Mouse (Mus musculus) heart, embryonic 14.5 days (tissue): ENCODE data around the gene Cttnbp2nl. TPM values are rescaled to one million over a fixed set of nuclear protein-coding genes. Genes with fewer than 3 reads are reported as not detected.

Source experiments
- ATAC-seq: fragments of 200-750 bp; cut with Nextera tagmentation; 2 replicates; pipeline ENCODE4 v1.8.0; 2017; ENCODE audit warnings: low read depth, moderate TSS enrichment; ENCODE audit not compliant: insufficient number of reproducible peaks, insufficient read depth, low FRiP score
- H3K27ac ChIP-seq, 2 experiments: fragments of 200-500 bp in 1 of 2; fragments of 300-500 bp in 1 of 2; sonication (generic) in 1 of 2; replicated peaks in 1 of 2; 2 replicates each; pipeline ENCODE4 v1.5.1; 2012 to 2014; ENCODE audit warnings: low read depth in 2 of 2, low read length in 2 of 2, control low read depth in 1 of 2, mild to moderate bottlenecking in 1 of 2, mixed read lengths in 1 of 2; ENCODE audit not compliant: control insufficient read depth in 1 of 2, insufficient read depth in 1 of 2
- H3K27me3 ChIP-seq: fragments of 300-500 bp; sonication (generic); 2 replicates; pipeline ENCODE4 v1.6.1; 2014; ENCODE audit warnings: mild to moderate bottlenecking, low read length, control low read depth; ENCODE audit not compliant: control insufficient read depth, insufficient read depth
- H3K36me3 ChIP-seq: fragments of 300-500 bp; sonication (generic); 2 replicates; pipeline ENCODE4 v1.6.1; 2014; ENCODE audit warnings: mild to moderate bottlenecking, control low read depth, low read length, mixed read lengths; ENCODE audit not compliant: control insufficient read depth, insufficient read depth
- H3K4me1 ChIP-seq, 2 experiments: fragments of 200-500 bp in 1 of 2; fragments of 300-500 bp in 1 of 2; sonication (generic) in 1 of 2; 2 replicates each; pipeline ENCODE4 v1.6.1; 2012 to 2014; ENCODE audit warnings: low read length in 2 of 2, control low read depth in 1 of 2, mixed read lengths in 1 of 2; ENCODE audit not compliant: control insufficient read depth in 2 of 2, insufficient read depth in 2 of 2
- H3K4me2 ChIP-seq: fragments of 300-500 bp; sonication (generic); 2 replicates; pipeline ENCODE4 v1.6.1; 2014; ENCODE audit warnings: mild to moderate bottlenecking, low read length
- H3K4me3 ChIP-seq, 2 experiments: fragments of 200-500 bp in 1 of 2; fragments of 300-500 bp in 1 of 2; sonication (generic) in 1 of 2; 2 replicates each; pipeline ENCODE4 v1.5.1; 2012 to 2014; ENCODE audit warnings: low read length in 2 of 2, mild to moderate bottlenecking in 2 of 2, control low read depth in 1 of 2, low read depth in 1 of 2, moderate library complexity in 1 of 2; ENCODE audit not compliant: control insufficient read depth in 1 of 2, insufficient read depth in 1 of 2
- H3K9ac ChIP-seq: fragments of 300-500 bp; sonication (generic); 2 replicates; pipeline ENCODE4 v1.6.1; 2014; ENCODE audit warnings: mild to moderate bottlenecking, low read length
- H3K9me3 ChIP-seq: fragments of 300-500 bp; sonication (generic); 2 replicates; pipeline ENCODE4 v1.6.1; 2016; ENCODE audit warnings: low read length, control low read depth; ENCODE audit not compliant: control insufficient read depth
- whole genome bisulfite sequencing: fragments of 180-500 bp; shearing (Covaris S2); extraction: QIAGEN DNeasy Blood & Tissue Kit; methylation state at CpG from one replicate; pipeline ENCODE4 v1.1.7; 2014; 5-methylcytosine and 5-hydroxymethylcytosine counted together
- polyA plus RNA-seq: library from polyadenylated mRNA; unstranded; fragments of >200 nt; fragmentation: Nextera tagmentation; extraction: Ambion mirVana; gene quantifications from 2 replicates; pipeline ENCODE4 v1.2.1, GENCODE M21; 2014

Cttnbp2nl gene
- polyA plus RNA-seq, 1 experiment from 2014 or later = 22.8 TPM

DNA sequence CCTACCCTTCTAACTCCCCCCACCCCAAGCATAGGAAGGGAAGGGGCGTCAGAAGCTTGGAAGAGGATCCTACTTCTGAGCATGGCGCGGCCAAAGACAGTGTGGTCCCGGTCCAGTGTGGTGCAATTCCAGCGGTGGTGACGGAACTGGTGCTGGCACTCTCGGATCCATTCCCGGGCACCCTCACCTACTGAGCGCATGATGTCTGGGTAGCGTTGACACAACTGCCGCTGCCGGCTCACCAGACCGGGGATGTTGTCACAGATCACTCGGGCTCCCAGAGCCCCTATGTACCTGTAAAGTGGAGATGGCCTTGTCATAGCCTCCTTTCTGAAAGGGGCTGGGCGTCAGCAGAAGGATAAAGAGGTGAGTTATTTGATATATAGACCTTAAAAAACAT is 98.4 kb downstream of the Cttnbp2nl start:
- 93% methylated on average over 15 of the region's 15 CpGs for WGBS
- no peak for ATAC-seq

DNA sequence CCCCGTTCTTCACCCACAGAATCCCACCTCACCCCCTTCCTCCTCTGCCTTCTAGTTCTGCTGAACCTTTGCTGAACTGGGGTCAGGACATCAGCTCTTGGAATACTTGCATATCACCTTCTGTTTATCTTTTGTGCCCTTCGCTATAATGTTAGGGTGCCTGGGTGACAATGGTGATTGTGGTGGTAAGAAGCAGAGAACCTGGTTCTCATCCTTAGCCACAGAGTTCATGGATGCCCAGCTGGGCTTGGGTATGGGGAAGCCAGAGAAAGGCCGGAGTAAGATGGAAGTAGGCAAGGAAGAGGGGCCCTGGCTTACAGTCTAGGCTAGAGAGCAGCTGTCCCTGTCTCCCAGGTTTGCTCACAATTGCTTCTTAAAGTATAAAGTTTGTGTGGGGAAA is 98.8 kb downstream of the Cttnbp2nl start:
- Histone ChIP-seq H3K9ac (no peak overlapping the region), H3K9me3 (no peaks in the 10 kb centered on the region), H3K36me3 (peaks cover 38% of the 10 kb centered on the region), H3K27me3 (peaks cover 6% of the 10 kb centered on the region), H3K27ac (no peak overlapping the region), H3K4me1 (peaks cover 0 to 6% of the 10 kb centered on the region in 2 experiments; a peak in 1 of 4 replicates), H3K4me2 (no peak overlapping the region), H3K4me3 (no peak overlapping the region)
- WGBS = 95% methylated on average over 3 of the region's 3 CpGs
- ATAC-seq = no peak

More for the DNA sequence above, 98.4 kb downstream of the Cttnbp2nl start:
- no peaks in the 10 kb centered on the region for H3K9me3 ChIP-seq
- no peak overlapping the region for H3K9ac ChIP-seq
- peaks cover 8% of the 10 kb centered on the region for H3K27me3 ChIP-seq
- H3K4me3 ChIP-seq = no peak overlapping the region
- H3K27ac ChIP-seq = no peak overlapping the region
- peaks cover 38% of the 10 kb centered on the region for H3K36me3 ChIP-seq
- H3K4me2 ChIP-seq = no peak overlapping the region
- H3K4me1 ChIP-seq = peaks cover 0 to 6% of the 10 kb centered on the region in 2 experiments; a peak in 1 of 4 replicates

DNA sequence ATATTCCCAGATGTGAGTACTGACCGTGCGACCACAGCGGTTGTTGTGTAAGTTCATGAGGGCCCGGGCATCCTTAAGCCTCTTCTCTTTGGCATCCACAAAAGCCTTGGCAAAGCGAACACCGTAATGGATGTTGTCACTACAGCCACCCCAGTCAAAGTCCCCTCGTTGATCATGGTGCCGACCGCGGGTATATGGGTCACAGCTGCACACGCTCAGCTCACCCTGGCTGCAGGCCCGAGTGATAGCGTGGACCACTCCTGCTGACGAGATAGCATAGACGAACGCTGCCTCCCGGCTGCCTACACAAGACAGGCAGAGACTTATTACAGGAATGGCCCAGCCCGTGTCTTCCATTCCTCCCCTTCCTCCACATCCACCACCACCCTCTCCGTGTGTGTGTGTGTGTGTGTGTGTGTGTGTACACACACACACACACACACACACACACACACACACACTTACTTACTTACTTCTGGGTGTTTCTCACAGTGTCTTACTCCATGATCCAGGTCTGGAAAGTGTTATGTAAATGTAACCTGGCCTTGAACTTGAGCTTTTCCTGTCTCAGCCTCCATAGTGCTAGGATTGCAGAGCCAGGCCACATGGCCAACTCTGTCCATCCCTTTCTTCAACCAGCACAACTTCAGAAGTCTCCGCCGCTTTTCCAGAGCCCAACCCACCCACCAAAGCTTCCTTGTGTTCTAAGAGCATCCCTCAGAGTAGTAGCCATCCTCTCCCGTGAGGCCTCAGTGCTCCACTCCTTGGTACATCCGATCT is 99.9 kb downstream of the Cttnbp2nl start:
- peaks cover 0 to 6% of the 10 kb centered on the region in 2 experiments; a peak in 1 of 4 replicates for H3K4me1 ChIP-seq
- 63% methylated on average over 22 of the region's 23 CpGs for WGBS
- H3K9ac ChIP-seq = no peak overlapping the region
- no peaks in the 10 kb centered on the region for H3K9me3 ChIP-seq
- no peak overlapping the region for H3K4me3 ChIP-seq
- no peak overlapping the region for H3K27ac ChIP-seq
- peaks cover 48% of the 10 kb centered on the region for H3K36me3 ChIP-seq
- no peak for ATAC-seq
- H3K4me2 ChIP-seq = no peak overlapping the region
- no peaks in the 10 kb centered on the region; the same call in 1 of the 2 replicates for H3K27me3 ChIP-seq

Other genes with a start within 250 kb of the Cttnbp2nl start
- 20.9 and 22.1 TPM in 2 replicates for gene Mov10, start 234.6 kb downstream of the Cttnbp2nl start, polyA plus RNA-seq
- gene St7l, start 189.1 kb downstream of the Cttnbp2nl start, polyA plus RNA-seq = 24.1 and 28.6 TPM in 2 replicates
- gene Capza1, start 188.6 kb downstream of the Cttnbp2nl start, polyA plus RNA-seq = 185 and 187 TPM in 2 replicates
- 0.85 and 1.3 TPM in 2 replicates for gene Wnt2b, start 91.2 kb downstream of the Cttnbp2nl start, polyA plus RNA-seq
- not detected in 2 replicates for gene 4930564D02Rik, start 13.7 kb upstream of the Cttnbp2nl start, polyA plus RNA-seq